Mouse (Mus musculus) heart, postnatal 0 days (tissue): Measurements from ENCODE around the gene Ager. TPM values are rescaled to one million over a fixed set of nuclear protein-coding genes. Genes with fewer than 3 reads are reported as not detected.

Source experiments
- ATAC-seq: fragments of 200-750 bp; cut with Nextera tagmentation; 2 replicates; pipeline ENCODE4 v1.8.0; 2017; ENCODE audit warnings: low read depth, moderate number of reproducible peaks, moderate library complexity; ENCODE audit not compliant: insufficient read depth
- DNase-seq: peaks from one replicate; pipeline ENCODE4 v3.0.0-alpha.2; 2016; ENCODE audit warnings: low spot score
- H3K27ac ChIP-seq: fragments of 300-500 bp; sonication (generic); 2 replicates; pipeline ENCODE4 v1.5.1; 2014; ENCODE audit warnings: low read depth, mild to moderate bottlenecking
- H3K27me3 ChIP-seq: fragments of 300-500 bp; sonication (generic); 2 replicates; pipeline ENCODE4 v1.6.1; 2014; ENCODE audit warnings: low read length, mixed read lengths; ENCODE audit not compliant: control insufficient read depth, insufficient read depth
- H3K36me3 ChIP-seq: fragments of 300-500 bp; sonication (generic); replicated peaks from 2 replicates; pipeline ENCODE4 v1.6.1; 2014; ENCODE audit warnings: low read length, mixed read lengths; ENCODE audit not compliant: control insufficient read depth, insufficient read depth
- H3K4me1 ChIP-seq: fragments of 300-500 bp; sonication (generic); 2 replicates; pipeline ENCODE4 v1.6.1; 2014; ENCODE audit warnings: antibody characterized with exemption; ENCODE audit not compliant: control insufficient read depth, insufficient read depth
- H3K4me2 ChIP-seq: fragments of 300-500 bp; sonication (generic); 2 replicates; pipeline ENCODE4 v1.6.1; 2014; ENCODE audit warnings: low read depth, mild to moderate bottlenecking, low read length, moderate library complexity
- H3K4me3 ChIP-seq: fragments of 300-500 bp; sonication (generic); 2 replicates; pipeline ENCODE4 v1.5.1; 2014; ENCODE audit warnings: low read depth, low read length
- H3K9ac ChIP-seq: fragments of 300-500 bp; sonication (generic); replicated peaks from 2 replicates; pipeline ENCODE4 v1.6.1; 2014; ENCODE audit warnings: low read depth, low read length, mixed read lengths
- H3K9me3 ChIP-seq: fragments of 300-500 bp; sonication (generic); replicated peaks from 2 replicates; pipeline ENCODE4 v1.6.1; 2016; ENCODE audit warnings: low read length; ENCODE audit not compliant: control insufficient read depth
- CTCF ChIP-seq: IDR thresholded peaks from 2 replicates; pipeline ENCODE4 v1.5.1; 2016; ENCODE audit warnings: antibody characterized with exemption, control low read depth, low read depth
- EP300 ChIP-seq: IDR thresholded peaks from 2 replicates; pipeline ENCODE4 v1.6.1; 2016; ENCODE audit warnings: antibody characterized with exemption, low read depth
- WGBS: fragments of 180-500 bp; shearing (Covaris S2); extraction: QIAGEN DNeasy Blood & Tissue Kit; methylation state at CpG from one replicate; pipeline ENCODE4 v1.1.7; 2014; 5-methylcytosine and 5-hydroxymethylcytosine counted together
- polyA plus RNA-seq: library from polyadenylated mRNA; unstranded; fragments of >200 nt; fragmentation: Nextera tagmentation; extraction: Ambion mirVana; gene quantifications from 2 replicates; pipeline ENCODE4 v1.2.1, GENCODE M21; 2015
- total RNA-seq: library from RNA; depleted of rRNA; stranded (reverse); fragments of >200 nt; gene quantifications from 2 replicates; pipeline ENCODE4 v1.2.3, GENCODE M21; 2014; ENCODE audit warnings: low replicate concordance

Gene Ager
- total and polyA plus RNA-seq, 2 experiments from 2014 or later, result 1.9 to 5.8 TPM

GRCm38 (mm10) chr17:34591994-34592375, 5.7 kb upstream of the Ager start:
- DNase-seq (peak; percentile 95), ATAC-seq (peak; percentile 52)
- no peaks in the 10 kb centered on the region for H3K27me3 ChIP-seq
- peaks cover 31% of the 10 kb centered on the region for H3K4me1 ChIP-seq
- H3K27ac ChIP-seq, result peak overlapping the region; percentile 93
- no peak for TF ChIP-seq CTCF
- TF ChIP-seq EP300, result no peak
- peak overlapping the region; percentile 79 for H3K4me2 ChIP-seq
- WGBS, result 2% methylated on average over 22 of the region's 35 CpGs
- peaks cover 24% of the 10 kb centered on the region for H3K36me3 ChIP-seq
- peak overlapping the region; percentile 91 for H3K9ac ChIP-seq
- no peaks in the 10 kb centered on the region for H3K9me3 ChIP-seq
- H3K4me3 ChIP-seq, result peak overlapping the region; percentile 87

- peak overlapping the region; percentile 79 for H3K4me2 ChIP-seq
- peak overlapping the region; percentile 93 for H3K27ac ChIP-seq
- H3K27me3 ChIP-seq, result no peaks in the 10 kb centered on the region
- ATAC-seq (no peak), DNase-seq (no peak)
- 1% methylated on average over 30 of the region's 32 CpGs for WGBS
- peaks cover 36% of the 10 kb centered on the region for H3K4me1 ChIP-seq
- peaks cover 24% of the 10 kb centered on the region for H3K36me3 ChIP-seq
- H3K4me3 ChIP-seq, result peak overlapping the region; percentile 87
- H3K9me3 ChIP-seq, result no peaks in the 10 kb centered on the region
- H3K9ac ChIP-seq, result peak overlapping the region; percentile 91
- TF ChIP-seq EP300 (no peak), CTCF (no peak)
Measured at GRCm38 (mm10) chr17:34592581-34593549, 4.8 kb upstream of the Ager start.

GRCm38 (mm10) chr17:34593752-34594525, 3.7 kb upstream of the Ager start:
- ATAC-seq (no peak), DNase-seq (no peak)
- Histone ChIP-seq H3K9ac (peak overlapping the region; percentile 91; the same call in 1 of the 2 replicates), H3K27me3 (no peaks in the 10 kb centered on the region), H3K4me1 (peaks cover 26% of the 10 kb centered on the region), H3K9me3 (no peaks in the 10 kb centered on the region), H3K4me2 (peak overlapping the region; percentile 79), H3K36me3 (peaks cover 24% of the 10 kb centered on the region), H3K4me3 (peak overlapping the region; percentile 87), H3K27ac (peak overlapping the region; percentile 93)
- no peak for TF ChIP-seq CTCF
- TF ChIP-seq EP300, result no peak
- 58% methylated on average over 33 of the region's 34 CpGs for WGBS

- peaks cover 36% of the 10 kb centered on the region for H3K36me3 ChIP-seq
- no peaks in the 10 kb centered on the region for H3K9me3 ChIP-seq
- TF ChIP-seq CTCF (no peak), EP300 (no peak)
- no peaks in the 10 kb centered on the region for H3K27me3 ChIP-seq
- peaks cover 20% of the 10 kb centered on the region for H3K4me1 ChIP-seq
- WGBS, result 66% methylated on average over 8 of the region's 8 CpGs
- DNase-seq (no peak), ATAC-seq (no peak)
- no peak overlapping the region for H3K27ac ChIP-seq
- no peak overlapping the region for H3K4me3 ChIP-seq
- H3K9ac ChIP-seq, result no peak overlapping the region
- no peak overlapping the region for H3K4me2 ChIP-seq
Measured at GRCm38 (mm10) chr17:34596098-34596497, 1.6 kb upstream of the Ager start.

GRCm38 (mm10) chr17:34599891-34600290, 2.2 kb downstream of the Ager start:
- TF ChIP-seq EP300 (no peak), CTCF (no peak)
- H3K4me1 ChIP-seq, result peaks cover 13% of the 10 kb centered on the region
- H3K36me3 ChIP-seq, result peaks cover 37% of the 10 kb centered on the region
- H3K27ac ChIP-seq, result no peak overlapping the region
- no peak overlapping the region for H3K4me3 ChIP-seq
- 72% methylated on average over 9 of the region's 9 CpGs for WGBS
- no peak for ATAC-seq
- H3K9ac ChIP-seq, result no peak overlapping the region
- H3K4me2 ChIP-seq, result no peak overlapping the region
- no peaks in the 10 kb centered on the region for H3K9me3 ChIP-seq
- no peak for DNase-seq
- H3K27me3 ChIP-seq, result no peaks in the 10 kb centered on the region
